8 mouse cellular contexts compared by ENCODE assay signal in the genomic region with DNA sequence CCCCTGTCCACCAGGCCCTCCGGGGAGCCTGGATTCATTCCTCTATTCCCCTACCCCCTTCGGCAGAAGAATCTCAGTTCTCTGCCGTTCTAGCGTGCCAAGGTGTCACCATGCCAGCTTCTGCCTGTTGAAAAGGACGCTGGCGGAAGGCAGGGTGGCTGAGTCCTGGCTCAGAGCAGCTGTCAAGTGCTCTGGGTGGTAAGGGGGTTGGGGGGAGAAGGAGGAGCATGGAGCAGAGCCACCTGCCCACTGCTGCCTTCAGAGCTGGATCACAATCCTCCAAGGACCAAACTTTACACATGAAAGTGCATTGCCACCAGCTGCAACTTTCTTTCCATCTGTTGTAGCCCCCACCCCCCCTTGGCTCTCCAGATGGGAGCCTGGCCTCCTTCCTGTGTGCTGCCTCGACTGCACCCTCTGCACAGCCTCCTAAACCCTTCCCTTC. TPM values are rescaled to one million over a fixed set of nuclear protein-coding genes. Genes with fewer than 3 reads are reported as not detected.
DNase-seq lines count a peak whose midpoint lies in the region; ATAC-seq lines count a peak whose summit lies in the region.

No protein-coding gene starts in this region.

- no peaks in the 10 kb centered on the region for H3K4me1 ChIP-seq in midbrain, embryonic 14.5 days (ENCODE audit: control insufficient read depth, insufficient read depth, low read length)

- H3K4me3 ChIP-seq in midbrain, embryonic 14.5 days (replicated peaks; ENCODE audit: low read depth, low read length): no peak overlapping the region

- H3K27ac ChIP-seq in midbrain, embryonic 14.5 days (replicated peaks; ENCODE audit: low read depth, low read length): 0 out of 2 replicates have a peak overlapping the region, but pooled peaks have one; percentile 3

- H3K27me3 ChIP-seq in midbrain, embryonic 14.5 days (ENCODE audit: control insufficient read depth, insufficient read depth, low read length): no peaks in the 10 kb centered on the region

- no peak overlapping the region for H3K9ac ChIP-seq in midbrain, embryonic 14.5 days (replicated peaks; ENCODE audit: low read length)

- H3K9me3 ChIP-seq in midbrain, embryonic 14.5 days (ENCODE audit: control insufficient read depth, low read length): no peaks in the 10 kb centered on the region

- H3K4me2 ChIP-seq in midbrain, embryonic 14.5 days (ENCODE audit: low read length): no peak overlapping the region

- intact Hi-C loops in heart, postnatal 36 days (cut with DNase I): loop anchor here (10.0 kb wide), 1 partner anchor 83 kb away; no protein-coding TSS in a partner anchor

- WGBS in midbrain, embryonic 14.5 days: 45% methylated on average over 7 of the region's 7 CpGs

- ATAC-seq in frontal cortex, adult (ENCODE audit: low TSS enrichment): peak; percentile 60
- peak; percentile 31; the same call in 1 of the 2 replicates for ATAC-seq in midbrain, embryonic 14.5 days (ENCODE audit: low FRiP score, low TSS enrichment)
- no peak for ATAC-seq in granulocyte monocyte progenitor cell, adult 5-6 weeks (replicated peaks; ENCODE audit: poor library complexity, severe bottlenecking)
- ATAC-seq in activated CD4-positive, CD25-positive, alpha-beta regulatory T cell, adult 4 months: no peak

- no peak for DNase-seq in frontal cortex, postnatal 25 days (ENCODE audit: low spot score in 2 of 2)
- peak; percentile 94 for DNase-seq in cerebellum, postnatal 14 days
- peak; percentile 55 to 58 for DNase-seq in heart, postnatal 36 days
- peak; percentile 49 for DNase-seq in midbrain, embryonic 14.5 days
- DNase-seq in thymus, postnatal 4 days: peak; percentile 69

- peaks cover 58% of the 10 kb centered on the region for H3K36me3 ChIP-seq in midbrain, embryonic 14.5 days (ENCODE audit: control insufficient read depth, insufficient read depth, low read length)

RNA-seq across cellular contexts. Expression of a gene that starts 7.8 kb away (rescaled TPM):
- total RNA-seq in heart, postnatal 36 days (2021): 10 to 100 TPM; 35.7 to 37.6 TPM
- 158 and 167 TPM in 2 replicates for polyA plus RNA-seq in midbrain, embryonic 14.5 days (2014; fragmentation: Nextera tagmentation; extraction: Ambion mirVana)
- total RNA-seq in granulocyte monocyte progenitor cell, adult 5-6 weeks (2014; fragmentation: Nextera tagmentation): 66.6 and 71.2 TPM in 2 replicates
- total RNA-seq in granulocyte monocyte progenitor cell, adult 5-6 weeks (2017): 82.3 and 85.1 TPM in 2 replicates
- 10 to 100 TPM; 64.4 to 70.1 TPM for polyA plus RNA-seq in activated CD4-positive, CD25-positive, alpha-beta regulatory T cell, adult 4 months (2017; shearing (Covaris generic))

RNA-seq across cellular contexts. Expression of a gene that starts 21.6 kb away (rescaled TPM):
- 100 to 1,000 TPM; 175 to 193 TPM for total RNA-seq in heart, postnatal 36 days (2021)
- polyA plus RNA-seq in midbrain, embryonic 14.5 days (2014; fragmentation: Nextera tagmentation; extraction: Ambion mirVana): 138 and 161 TPM in 2 replicates
- total RNA-seq in granulocyte monocyte progenitor cell, adult 5-6 weeks (2014; fragmentation: Nextera tagmentation): 80.9 and 94.8 TPM in 2 replicates
- 65.8 and 70.6 TPM in 2 replicates for total RNA-seq in granulocyte monocyte progenitor cell, adult 5-6 weeks (2017)
- polyA plus RNA-seq in activated CD4-positive, CD25-positive, alpha-beta regulatory T cell, adult 4 months (2017; shearing (Covaris generic)): 100 to 1,000 TPM; 119 to 154 TPM

RNA-seq across cellular contexts. Expression of a gene that starts 55.4 kb away (rescaled TPM):
- 10 to 100 TPM in 1 of 2 experiments, 1 to 10 TPM in 1; 7.0 to 10.3 TPM for total RNA-seq in heart, postnatal 36 days (2021)
- polyA plus RNA-seq in midbrain, embryonic 14.5 days (2014; fragmentation: Nextera tagmentation; extraction: Ambion mirVana): 2.4 and 2.5 TPM in 2 replicates
- total RNA-seq in granulocyte monocyte progenitor cell, adult 5-6 weeks (2014; fragmentation: Nextera tagmentation): 127 and 147 TPM in 2 replicates
- 90.2 and 90.8 TPM in 2 replicates for total RNA-seq in granulocyte monocyte progenitor cell, adult 5-6 weeks (2017)
- 10 to 100 TPM; 17.4 to 21.9 TPM for polyA plus RNA-seq in activated CD4-positive, CD25-positive, alpha-beta regulatory T cell, adult 4 months (2017; shearing (Covaris generic))

Comparison
In these comparisons a context has a peak if more than half of its experiments do, and no peak if none do; other contexts are left out.
1. ATAC-seq: peak in frontal cortex, adult (single experiment) and midbrain, embryonic 14.5 days (single experiment); none in granulocyte monocyte progenitor cell, adult 5-6 weeks (single experiment) and activated CD4-positive, CD25-positive, alpha-beta regulatory T cell, adult 4 months (single experiment).
2. DNase-seq: peak in cerebellum, postnatal 14 days (2 of 2), heart, postnatal 36 days (2 of 2), midbrain, embryonic 14.5 days (single experiment) and thymus, postnatal 4 days (single experiment); none in frontal cortex, postnatal 25 days (0 of 2).
3. RNA of a gene that starts 55.4 kb away (total RNA-seq): 90.2 to 147 TPM in granulocyte monocyte progenitor cell, adult 5-6 weeks; 7.0 to 10.3 TPM in heart, postnatal 36 days; every median in the first group is over 4 times any median in the second.